Mouse (Mus musculus) kidney, postnatal 36 days (tissue): ENCODE data around the gene Zkscan5.
"Not testable (repeated sequence)": the region's sequence is repeated elsewhere in the genome, so short reads cannot be mapped to it uniquely, and the experiment has no call there.

Experiments
- DNase-seq, 2 experiments: peaks; one replicate each; pipeline ENCODE4 v3.0.0; 2021 to 2022; ENCODE audit warnings: mixed read lengths in 2 of 2

The Zkscan5 gene

DNA sequence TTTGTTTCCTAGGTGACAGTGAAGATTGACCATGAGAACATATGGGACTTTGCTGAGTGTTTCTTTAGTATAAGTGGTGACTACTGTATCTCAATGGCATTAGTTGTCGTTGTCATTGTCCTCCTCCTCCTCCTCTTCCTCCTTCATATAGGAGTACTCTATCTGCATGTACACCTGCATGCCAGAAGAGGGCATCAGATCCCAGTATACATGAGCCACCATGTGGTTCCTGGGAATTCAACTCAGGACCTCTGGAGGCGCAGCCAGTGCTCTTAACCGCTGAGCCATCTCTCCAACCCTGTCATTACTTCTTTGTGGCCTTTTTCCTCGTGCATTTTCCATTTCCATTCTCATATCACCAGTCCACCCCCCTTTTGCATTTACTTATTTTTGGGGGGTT, 10.3 kb downstream of the Zkscan5 start:
- peak; percentile 21 to 52 for DNase-seq

DNA sequence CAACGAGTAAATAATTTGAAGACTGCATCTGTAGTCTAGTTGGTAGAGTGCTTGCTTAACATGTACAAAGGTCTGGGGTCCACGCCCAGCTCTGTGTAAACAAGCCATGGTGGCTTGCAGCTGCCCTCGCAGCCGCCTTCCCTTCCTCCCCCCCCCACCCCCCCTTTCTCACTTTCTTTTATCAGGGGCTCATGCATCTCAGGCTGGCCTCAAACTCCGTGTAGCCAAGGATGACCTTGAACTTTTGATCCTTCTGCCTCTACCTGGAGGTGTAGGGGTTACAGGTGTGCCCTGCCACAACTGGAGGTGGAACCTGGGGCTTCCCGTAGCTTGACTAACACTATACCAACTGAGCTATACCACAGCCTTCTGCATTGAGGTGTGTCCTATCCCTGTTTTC, 13.4 kb downstream of the Zkscan5 start:
- no peak for DNase-seq

DNA sequence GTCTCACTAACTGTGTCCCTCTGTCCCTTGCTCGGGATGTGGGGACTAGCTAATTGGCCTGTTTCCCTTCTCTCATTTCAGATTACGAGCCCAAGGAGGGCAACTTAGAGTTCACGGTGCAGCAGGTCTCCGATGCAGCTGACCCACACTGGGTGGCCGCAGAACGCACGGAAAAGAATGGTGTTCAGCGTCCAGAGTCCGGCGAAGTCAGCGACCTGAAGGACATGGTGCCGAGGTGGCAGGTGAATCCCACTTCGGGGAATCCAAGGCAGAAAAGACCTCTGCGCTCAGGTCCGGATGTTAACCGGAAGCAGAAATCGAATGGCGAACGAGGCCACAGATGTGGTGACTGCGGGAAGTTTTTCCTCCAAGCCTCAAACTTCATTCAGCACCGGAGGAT, 13.8 kb downstream of the Zkscan5 start:
- peak in 1 of 2 experiments; percentile 63 for DNase-seq

DNA sequence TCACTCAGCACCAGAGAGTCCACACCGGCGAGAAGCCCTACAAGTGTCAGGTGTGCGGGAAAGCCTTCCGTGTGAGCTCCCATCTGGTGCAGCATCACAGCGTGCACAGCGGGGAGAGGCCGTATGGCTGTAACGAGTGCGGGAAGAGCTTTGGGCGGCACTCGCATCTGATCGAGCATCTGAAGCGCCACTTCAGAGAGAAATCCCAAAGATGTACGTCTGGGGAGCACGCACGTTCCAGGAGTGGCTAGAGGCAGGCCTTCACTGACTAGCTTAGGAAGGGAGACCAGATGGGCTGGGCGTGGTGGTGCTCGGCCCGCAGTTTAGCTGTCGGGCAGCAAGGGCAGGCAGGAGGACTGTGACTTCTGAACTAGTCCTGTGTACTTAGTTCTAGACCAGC, 14.3 kb downstream of the Zkscan5 start:
- no peak for DNase-seq

GRCm38 (mm10) chr5:145219981-145220380, 15.6 kb downstream of the Zkscan5 start:
- peak; percentile 67 to 72 for DNase-seq

DNA sequence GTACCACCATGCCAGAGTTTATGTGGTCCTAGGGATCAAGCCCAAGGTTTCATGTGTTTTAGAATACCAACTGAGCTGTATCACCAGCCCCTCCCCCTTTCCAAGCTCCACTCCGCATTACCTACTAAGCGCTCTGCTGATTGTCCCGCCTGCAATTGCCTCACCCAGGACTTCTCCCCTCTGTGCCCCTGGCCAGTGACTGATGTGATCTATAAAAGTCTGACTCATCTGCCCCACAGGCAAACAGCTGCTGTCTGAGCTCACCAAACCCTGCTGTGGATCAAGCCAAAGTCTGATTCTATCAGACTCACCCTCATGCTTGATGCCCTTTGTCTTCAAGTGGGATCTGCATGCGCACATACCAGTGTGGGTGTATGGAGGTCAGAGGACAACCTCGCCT, 18.5 kb downstream of the Zkscan5 start:
- no peak for DNase-seq

DNA sequence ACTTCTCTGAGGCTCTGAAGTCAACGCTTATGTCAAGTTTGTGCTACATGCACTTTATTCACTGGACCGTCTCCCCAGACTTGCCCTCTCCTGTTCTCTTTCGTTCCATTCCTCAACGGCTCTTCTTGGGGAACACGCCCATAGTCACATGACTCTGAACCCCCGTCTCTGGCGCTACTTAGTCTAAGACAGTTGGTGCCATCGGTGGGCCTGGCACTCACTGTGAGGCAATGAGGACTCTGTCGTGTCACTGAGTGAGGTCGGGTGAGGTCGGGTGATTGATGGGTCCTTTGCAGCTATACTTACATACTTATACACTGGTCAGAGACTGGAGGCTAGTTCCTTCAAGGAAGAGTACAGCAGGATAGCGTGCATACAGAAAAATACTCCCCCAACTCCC, 19.0 kb downstream of the Zkscan5 start:
- DNase-seq = no peak

DNA sequence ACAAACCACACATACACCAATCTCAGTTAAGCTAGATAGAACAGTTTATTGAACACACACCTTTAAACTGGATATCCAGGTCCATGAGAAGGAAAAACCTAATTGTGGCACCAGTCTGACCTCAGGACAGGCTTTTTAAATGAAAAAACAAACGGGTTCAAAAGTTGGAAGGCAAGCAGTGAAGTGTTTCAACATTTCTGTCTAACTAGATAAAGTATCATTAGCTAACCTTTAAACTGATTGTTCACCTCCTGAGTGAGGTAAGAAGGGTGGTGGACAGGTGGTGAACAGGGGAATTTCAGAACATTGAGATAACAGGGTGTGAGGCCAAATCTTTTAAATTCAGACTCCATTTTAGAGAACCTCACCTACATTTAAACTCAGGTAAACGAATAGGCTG, 22.1 kb downstream of the Zkscan5 start:
- no peak for DNase-seq

DNA sequence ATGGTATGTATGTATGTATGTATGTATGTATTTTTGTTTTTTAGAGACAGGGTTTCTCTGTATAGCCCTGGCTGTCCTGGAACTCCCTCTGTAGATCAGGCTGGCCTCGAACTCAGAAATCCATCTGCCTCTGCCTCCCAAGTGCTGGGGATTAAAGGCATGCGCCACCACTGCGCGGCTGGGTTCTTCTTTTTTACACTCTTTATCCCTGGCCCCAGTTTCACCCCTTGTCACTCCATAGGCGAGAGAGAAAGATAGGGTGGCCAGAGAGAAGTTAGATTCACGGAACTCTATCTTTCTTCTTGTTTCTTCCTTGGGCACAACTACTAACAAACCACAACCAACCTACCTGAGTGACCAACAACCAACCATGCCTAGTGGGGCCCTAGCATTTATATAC, 24.9 kb downstream of the Zkscan5 start:
- DNase-seq = not testable (repeated sequence)

DNA sequence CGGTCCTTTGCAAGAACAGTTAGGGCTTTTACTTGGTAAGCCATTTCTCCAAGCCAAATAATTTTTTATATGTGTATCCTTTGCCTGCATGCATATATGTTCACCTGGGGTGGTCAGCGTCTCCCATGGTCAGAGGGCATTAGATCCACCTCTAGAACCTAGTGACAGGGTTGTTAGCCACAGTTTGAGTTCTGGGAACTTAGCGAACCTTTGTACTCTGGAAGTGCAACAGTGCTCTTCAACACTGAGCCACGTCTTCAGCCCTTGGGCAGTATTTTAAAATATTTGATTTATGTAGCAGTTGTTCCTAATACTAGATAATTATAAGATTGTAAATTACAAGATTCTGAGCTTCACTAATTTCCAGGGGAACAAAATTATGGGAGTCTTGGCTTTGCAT, 26.3 kb downstream of the Zkscan5 start:
- DNase-seq = peak; percentile 29 to 32

- peak; percentile 97 to 98 for DNase-seq
These were observed 27.1 kb downstream of the Zkscan5 start, which contains the start of gene Zfp655 for GRCm38 (mm10) chr5:145231367-145231871. Zfp655 (plus strand) TSS chr5:145231715.

DNA sequence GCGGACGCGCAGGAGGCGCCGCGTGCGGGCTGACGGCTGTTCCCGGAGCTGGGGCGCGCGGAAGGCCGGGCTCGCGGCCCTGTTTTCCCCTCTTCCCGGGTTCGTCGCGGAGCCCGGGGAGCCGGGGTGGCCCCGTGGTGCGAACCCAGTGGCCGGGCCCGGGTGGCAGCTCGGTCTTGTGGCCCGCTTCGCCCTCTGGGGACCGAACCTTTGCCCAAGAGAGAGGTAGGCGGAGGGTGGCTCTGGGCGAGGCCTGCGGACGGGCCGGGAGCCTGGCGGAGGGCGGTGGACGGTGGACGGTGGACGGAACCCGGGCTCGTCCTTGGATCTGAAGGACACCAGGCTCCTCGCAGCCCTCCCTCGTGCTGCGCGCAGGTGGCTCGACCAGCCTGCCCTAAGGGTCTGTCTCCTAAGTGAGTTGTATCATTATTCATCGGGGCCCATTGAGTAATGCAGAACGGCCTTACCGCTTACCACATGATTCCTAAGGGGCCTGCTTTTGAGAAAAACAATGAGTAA, 27.6 kb downstream of the Zkscan5 start:
- peak in 1 of 2 experiments; percentile 23 for DNase-seq

GRCm38 (mm10) chr5:145234636-145235035, 30.3 kb downstream of the Zkscan5 start:
- DNase-seq = peak; percentile 31 to 53

DNA sequence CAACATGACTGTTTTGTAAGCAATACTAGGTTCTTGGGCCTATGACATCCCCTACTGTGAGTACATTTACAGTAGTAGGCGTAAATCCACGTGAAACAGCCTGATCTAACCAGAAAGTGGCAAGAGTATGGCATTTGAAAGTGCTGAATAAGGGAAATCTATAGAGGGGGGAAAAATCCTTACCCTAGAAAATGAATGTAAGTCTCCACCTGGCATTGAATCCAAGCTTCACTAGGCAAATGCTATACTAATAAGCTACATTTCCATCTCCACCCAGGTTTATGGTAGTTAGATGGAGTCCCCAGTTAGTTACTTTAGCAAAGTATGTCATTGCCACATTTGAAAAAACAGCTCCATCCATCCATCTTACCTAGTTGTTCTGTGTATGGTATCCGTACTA, 45.2 kb downstream of the Zkscan5 start:
- no peak for DNase-seq
